Mouse (Mus musculus) layer of hippocampus, postnatal 10 days (tissue): ENCODE data around the gene Hist1h1a. TPM values are rescaled to one million over a fixed set of nuclear protein-coding genes. Genes with fewer than 3 reads are reported as not detected.

Source experiments
- DNase-seq, 2 experiments: peaks; one replicate each; pipeline ENCODE4 v3.0.0; 2021; ENCODE audit warnings: low spot score in 2 of 2
- long read RNA-seq: library from polyadenylated mRNA; stranded (forward); transcript quantifications from one replicate; pipeline ENCODE4 v2.0.0, GENCODE M21; 2023
- total RNA-seq, 2 experiments: library from RNA; stranded (reverse); gene quantifications; 2 replicates each; pipeline ENCODE4 v1.2.3; 2021

The Hist1h1a gene
- total RNA-seq, result 10 to 100 TPM; 47.3 to 51.5 TPM
- long read RNA-seq, result 0 reads

DNA sequence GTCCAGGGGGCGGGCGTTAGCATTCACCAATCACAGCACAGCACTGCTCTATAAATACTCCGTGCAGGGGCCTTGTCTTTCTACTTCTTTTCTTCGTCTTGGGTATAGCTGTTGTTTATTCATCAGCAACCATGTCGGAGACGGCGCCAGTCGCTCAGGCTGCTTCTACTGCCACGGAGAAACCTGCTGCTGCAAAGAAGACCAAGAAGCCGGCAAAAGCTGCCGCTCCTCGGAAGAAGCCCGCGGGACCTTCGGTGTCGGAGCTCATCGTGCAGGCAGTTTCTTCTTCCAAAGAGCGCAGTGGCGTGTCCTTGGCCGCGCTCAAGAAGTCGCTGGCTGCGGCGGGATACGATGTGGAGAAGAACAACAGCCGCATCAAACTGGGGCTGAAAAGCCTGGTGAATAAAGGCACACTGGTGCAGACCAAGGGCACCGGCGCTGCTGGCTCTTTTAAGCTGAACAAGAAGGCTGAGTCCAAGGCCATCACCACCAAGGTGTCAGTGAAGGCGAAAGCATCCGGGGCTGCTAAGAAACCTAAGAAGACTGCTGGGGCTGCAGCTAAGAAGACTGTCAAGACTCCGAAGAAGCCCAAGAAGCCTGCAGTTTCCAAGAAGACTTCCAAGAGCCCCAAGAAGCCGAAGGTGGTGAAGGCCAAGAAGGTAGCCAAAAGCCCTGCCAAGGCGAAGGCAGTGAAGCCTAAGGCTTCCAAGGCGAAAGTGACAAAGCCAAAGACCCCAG lies at the start of gene Hist1h1a:
Gene Hist1h1a (plus strand): TSS at position 81 of the 738 bp plus-strand sequence.
- peak; percentile 69 to 82 for DNase-seq

DNA sequence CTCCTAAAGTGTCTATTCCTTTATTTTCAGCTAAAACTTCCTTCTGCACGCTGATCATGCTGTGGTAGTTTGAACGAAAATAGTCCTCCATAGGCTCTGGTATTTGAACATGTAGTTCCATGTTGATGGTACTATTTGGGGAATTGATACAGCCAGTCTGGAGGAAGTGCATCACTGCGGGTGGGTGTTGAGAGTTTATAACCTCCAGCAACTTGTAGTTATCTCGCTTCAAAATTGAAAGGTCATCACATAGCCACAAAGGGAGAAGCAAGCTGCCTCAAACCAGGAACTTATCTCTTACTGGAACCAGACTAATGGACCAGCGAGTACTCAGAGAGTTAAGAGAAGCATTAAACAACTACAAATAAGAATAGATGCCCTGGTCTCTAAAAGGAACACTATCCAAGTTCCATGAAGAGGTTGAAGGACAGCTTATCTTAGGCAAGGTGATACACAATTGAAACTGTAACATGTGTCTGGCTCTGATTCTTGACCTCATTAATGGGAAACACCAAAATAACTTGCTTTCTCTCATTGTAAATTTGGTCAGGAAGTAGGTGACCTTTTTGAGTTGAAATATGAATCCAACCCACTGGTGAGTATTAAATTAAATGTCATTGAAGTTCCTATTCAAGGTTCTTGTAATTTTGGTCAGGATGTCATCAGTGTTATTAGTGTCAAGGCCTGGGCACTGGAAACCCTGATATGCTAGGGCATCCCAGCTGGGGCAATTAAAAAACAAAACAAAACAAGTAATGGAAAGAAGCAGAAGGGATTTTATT lies 47.0 kb upstream of the Hist1h1a start:
- no peak for DNase-seq

DNA sequence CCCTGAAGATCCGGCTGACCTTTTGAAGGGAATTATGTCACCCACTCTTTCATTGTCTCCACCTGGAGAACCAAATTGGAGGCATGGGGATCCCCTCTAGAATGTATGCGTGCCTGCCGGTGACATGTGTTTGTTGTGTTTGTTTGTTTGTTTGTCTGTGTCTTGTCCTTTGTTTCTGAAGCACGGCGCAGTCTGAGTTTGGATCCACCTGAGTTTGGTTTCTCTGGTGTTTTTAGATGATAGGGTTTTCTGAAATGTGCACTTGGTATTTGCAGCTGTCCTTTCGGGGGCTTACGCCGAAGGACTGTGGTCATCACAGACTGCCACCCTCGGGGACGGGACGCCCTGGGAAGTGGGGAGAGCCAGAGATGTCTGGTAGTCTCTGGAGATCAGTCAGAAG lies 46.3 kb upstream of the Hist1h1a start:
- peak in 1 of 2 experiments; percentile 6 for DNase-seq

DNA sequence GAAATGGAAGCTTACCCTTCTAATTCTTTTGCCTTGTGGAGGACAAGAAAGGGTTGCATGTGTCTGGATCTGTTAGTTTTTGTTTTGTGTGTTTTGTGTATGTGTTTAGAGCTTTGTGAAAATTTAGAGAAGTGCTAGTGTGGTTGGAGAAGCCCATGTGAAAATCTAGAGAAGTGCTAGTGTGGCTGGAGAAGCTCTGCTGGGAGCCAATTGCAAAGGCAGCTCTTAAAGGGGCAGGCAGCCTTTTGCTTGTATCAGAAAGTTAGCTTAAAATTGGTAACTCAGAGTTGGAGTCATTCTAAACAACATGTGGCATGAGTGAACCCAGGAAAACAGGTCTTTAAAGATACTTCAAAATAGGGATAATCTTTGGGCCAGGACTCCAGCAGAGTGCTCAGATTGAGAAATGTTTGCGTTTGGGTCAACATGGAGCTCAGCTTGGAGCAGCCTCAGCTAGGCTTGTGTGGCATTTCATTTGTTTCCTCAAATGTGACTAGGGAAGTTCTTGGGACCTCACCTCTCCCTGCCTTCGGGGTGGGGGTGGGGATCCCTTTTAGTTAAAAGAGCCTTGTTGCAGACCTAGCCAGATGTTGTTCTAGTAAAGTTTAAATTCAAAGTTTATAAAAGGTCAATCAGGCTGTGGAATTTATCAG lies 45.7 kb upstream of the Hist1h1a start:
- peak in 1 of 2 experiments; percentile 4 for DNase-seq

DNA sequence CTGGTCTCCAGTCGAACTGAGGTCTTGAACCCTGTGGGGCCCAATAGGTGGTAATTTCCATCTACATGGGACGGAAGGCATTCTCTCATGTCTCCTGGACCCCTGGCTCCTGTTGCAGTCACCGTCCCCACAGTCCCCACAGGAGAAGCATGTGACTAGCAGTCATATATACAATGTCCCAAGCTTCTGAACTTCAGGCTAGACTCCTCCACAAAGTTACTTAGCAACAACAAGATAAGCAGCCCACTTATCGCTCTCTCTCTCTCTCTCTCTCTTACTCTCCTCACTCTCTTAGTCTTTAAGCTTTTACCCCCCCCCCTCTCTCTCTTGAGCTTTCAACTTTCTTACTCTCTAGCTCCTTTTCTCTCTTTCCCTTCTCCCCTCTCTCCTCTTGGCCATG lies 39.2 kb upstream of the Hist1h1a start:
- peak in 1 of 2 experiments; percentile 4 for DNase-seq

DNA sequence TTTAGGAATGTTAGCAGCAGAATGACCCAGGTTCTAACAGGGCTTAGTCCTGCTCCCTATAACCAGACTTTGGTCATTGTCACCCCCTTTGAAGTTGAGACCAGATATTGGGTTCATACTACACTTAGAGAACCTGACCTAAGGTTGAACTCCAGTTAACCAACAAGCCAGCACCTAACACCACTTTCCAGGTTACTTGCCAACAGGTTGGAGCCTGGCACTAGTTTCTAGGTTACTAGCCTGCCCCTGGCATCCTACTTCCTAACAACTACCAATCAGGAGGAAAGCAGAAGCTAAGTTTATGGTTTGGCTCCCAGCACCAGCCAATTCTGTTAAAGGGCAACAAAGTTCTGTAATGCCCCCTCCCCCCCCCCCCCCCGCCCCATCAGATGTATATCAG lies 38.3 kb upstream of the Hist1h1a start:
- DNase-seq, result peak in 1 of 2 experiments; percentile 6

DNA sequence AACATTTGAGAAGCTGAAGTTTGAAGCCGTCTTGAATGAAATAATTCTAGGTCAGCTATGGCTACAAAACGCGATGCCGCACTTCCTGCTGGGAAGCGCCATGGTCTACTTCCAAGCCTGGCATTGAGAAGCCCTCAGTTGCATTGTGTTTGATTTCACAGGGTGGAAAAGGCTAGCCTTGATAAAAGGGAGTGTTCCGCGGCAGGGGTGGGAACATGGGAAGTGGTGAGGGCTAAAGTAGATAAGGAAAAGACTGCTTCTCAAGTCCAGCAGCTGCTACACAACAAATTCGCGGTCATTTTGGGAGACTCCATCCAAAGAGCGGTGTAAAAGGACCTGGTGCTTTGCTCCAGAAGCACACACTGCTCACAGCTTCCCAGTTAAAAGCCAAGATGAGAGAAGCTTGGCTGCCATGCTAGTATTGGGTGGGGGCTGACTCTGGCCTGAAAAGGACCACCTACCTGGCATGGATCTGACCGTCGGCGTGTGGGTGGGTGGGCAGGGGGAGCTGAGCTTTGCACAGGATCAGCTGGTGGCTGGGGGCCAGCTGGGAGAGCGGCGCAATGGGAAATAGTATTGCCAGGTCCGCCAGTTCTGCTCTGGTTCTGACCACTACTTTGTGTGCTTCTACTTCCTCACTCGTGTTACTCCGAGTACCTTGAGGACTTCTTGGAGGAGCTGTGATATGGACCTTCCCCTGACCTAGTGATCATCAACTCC lies 34.8 kb upstream of the Hist1h1a start:
- DNase-seq, result peak in 1 of 2 experiments; percentile 4

DNA sequence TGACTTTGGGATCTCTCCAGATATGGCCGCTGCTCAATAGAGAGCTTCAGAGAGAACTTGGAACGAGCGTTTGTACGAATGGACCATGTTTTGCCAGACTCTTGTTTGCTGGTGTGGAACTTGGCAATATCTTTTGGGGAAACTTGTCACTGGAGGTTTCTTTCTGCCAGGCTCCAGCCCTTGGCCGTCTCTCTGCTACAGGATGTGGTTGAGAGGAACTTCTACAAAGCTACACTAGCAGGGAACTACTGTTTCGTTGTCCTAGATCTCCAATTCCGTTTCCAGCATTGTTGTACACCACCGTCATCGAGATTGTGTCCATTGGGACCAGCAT lies 34.3 kb upstream of the Hist1h1a start:
- peak in 1 of 2 experiments; percentile 12 for DNase-seq

DNA sequence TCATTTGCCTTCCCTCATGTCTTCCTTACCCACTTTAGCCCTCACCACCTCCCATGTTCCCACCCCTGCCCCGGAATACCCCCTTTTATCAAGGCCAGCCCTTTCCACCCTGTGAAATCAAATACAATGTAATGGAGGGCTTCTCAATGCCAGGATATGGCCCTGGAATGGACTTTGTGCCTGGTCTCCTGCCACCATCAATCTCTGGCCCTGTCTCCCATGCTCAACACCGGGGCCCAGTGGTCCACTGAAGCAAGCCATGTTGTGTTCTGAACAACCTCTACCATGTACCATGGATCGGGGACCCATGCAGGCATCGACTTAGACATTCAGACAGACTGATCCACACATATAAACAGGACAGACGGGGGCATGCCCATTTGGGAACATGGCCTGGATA lies 33.8 kb upstream of the Hist1h1a start:
- DNase-seq, result no peak

DNA sequence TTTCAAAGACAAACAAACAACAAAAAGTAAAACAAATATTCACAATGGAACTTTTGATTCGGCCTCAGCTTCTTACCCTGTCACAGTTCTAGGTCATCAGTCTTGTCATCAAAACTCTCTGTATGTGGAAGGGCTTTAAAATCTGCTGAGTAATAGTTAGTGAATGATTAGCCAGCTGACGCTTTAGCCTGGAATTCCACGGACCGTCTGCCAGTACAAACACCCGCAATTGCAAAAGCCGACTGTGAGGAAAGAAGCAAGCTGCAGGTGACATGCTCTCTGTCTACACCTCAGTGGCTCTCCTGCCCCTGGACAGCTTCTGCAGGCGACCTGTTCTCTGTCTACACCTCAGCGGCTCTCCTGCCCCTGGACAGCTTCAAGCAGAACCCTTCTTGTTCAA lies 33.0 kb upstream of the Hist1h1a start:
- no peak for DNase-seq

DNA sequence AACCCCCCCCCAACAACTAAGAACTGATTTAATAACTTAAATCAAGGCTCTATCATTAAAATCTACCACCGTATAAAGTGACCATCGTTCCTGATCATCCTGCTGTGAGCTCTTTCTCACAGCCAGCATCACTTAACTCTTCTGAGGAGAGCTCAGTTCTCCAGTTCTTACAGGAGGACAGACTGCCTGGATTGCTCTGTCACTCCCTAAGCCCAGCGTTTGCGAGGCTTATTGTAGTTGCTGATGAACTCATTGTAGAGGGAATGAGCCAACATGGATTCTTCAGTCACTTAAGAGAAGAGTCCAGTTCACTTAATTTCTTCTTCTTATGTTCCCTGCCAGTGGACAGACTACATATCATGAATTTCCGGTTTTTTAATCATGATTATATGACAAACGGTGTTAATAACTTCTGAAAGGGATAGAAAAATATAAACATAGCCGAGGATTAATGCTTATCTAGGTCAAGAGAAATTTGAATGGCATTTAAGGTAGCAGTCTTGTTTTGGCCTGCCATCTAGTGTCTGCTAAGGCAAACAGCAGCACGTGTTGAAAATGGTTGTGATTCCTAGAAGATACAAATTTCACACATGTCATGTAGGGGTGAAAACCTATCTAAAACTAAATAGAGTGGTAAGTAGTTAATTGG lies 31.2 kb upstream of the Hist1h1a start:
- no peak for DNase-seq

DNA sequence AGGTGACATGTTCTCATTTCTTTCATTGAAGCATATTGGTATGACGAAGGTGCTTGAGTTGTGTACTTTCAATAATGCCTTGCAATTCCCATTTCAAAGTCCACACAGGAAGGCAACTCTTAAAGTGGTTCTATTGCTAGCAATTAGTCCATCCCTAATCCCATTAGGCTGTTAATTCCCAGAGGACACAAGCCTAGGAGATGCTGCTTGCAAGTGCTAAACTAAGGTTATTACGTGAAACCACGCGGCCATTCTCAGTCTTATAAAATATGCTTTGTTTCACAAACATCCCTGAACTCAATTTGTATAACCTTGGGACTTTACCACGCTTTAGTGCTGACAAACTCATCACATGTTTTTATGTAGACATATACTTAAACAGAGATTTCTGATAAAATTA lies 26.4 kb upstream of the Hist1h1a start:
- no peak for DNase-seq

DNA sequence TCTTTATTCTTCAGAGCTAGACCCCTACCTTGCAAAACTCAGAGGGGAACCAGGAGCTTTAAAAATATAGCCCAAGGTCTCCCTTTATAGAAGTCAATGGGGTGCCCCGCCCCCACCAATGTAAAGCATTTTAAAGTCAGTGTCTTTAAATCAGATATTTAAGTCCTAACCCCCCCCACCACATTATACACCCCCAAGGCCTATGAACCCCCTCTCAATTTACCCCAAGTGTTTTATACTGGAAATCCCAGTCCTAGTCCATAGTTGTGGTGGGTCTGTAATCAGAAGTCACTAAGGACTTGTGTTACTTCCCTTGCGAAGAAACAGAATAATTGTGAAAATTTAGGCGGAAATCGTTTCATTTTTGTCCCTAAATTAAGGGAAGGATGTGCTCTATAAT lies 25.4 kb upstream of the Hist1h1a start:
- DNase-seq, result no peak

DNA sequence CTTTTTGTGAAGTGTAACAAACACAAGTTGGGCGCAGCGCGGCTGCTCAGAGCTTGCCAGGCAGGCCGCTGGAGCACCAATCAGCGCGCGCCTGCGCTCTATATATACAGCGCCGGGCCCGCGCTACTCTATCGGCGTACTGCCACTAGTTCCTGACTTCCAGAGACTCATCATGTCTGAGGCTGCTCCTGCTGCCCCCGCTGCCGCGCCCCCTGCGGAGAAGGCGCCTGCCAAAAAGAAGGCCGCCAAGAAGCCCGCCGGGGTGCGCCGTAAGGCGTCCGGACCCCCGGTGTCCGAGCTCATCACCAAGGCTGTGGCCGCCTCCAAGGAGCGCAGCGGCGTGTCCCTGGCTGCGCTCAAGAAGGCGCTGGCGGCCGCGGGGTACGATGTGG lies 24.8 kb upstream of the Hist1h1a start, which contains the start of gene Hist1h1c:
Gene Hist1h1c (plus strand): TSS at position 132 of the 392 bp plus-strand sequence.
- peak; percentile 80 to 85 for DNase-seq

DNA sequence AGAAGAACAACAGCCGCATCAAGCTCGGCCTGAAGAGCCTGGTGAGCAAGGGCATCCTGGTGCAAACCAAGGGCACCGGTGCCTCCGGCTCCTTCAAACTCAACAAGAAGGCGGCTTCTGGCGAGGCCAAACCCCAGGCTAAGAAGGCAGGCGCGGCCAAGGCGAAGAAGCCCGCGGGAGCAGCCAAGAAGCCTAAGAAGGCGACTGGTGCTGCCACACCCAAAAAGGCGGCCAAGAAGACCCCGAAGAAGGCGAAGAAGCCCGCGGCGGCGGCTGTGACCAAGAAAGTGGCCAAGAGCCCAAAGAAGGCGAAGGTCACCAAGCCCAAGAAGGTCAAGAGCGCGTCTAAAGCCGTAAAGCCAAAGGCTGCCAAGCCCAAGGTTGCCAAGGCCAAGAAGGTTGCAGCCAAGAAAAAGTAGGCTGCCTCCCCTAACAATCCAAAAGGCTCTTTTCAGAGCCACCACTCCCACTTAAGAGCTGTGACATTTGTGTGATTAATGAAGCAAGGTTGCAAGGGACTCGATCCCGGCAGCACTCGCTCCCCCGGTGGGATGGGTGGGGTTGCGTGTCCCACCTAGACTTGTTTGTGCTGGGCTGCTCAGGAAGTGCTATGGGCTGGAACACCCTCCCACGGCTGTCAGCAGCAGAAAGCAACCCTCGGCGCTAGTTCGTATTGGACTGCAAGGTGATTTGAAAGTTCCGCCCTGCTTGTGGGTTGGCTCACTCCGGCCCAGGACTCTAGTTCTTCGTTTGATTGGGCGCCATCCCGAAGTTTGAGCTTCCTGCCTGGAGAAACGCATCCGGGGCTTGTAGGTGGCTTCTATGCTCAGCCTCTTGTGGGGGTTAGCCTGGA lies 24.2 kb upstream of the Hist1h1a start:
- DNase-seq, result peak; percentile 84 to 89

DNA sequence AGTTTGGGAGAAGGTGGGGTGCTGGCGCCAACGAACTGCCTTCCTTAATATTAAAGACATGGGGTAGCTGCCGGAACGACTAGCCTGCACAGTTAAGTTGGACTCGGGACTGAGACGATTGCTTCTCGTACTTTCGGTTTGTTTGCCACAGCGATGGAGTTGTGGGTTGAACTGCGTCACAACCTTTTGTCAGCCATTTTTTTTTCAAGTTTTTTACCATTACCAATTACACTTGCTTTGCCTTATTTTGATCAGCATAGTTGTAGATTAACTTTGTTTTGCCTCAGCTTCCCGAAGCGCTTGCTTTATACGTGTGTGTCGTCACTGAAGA lies 23.6 kb upstream of the Hist1h1a start:
- no peak for DNase-seq

DNA sequence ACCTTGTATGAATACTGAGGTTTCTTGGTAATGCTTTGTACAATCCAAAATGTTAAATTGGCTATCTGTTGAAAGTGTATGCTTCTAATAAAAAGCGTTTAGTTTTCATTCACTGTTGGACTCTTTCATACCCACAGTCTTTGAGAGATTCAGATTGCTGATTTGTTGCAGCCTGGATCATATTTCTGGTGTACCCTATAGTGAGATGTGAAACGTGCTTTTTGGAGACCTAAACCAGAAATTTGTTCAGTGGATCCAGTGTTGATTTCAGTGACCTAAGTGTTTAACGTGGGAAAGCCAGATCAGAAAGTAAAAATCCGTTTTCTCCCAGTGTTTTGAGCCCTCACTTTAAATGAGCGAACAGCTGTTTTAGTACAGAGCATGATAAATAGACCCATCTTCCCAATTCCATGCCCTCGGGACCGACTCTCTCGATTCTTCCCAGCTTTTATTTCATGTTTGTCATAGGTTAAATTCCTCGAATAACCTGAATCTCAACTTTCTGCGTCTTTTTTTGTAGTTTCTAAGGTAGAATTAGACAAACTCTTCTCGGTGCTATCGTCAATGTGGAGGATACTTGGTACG lies 23.1 kb upstream of the Hist1h1a start:
- DNase-seq, result no peak

DNA sequence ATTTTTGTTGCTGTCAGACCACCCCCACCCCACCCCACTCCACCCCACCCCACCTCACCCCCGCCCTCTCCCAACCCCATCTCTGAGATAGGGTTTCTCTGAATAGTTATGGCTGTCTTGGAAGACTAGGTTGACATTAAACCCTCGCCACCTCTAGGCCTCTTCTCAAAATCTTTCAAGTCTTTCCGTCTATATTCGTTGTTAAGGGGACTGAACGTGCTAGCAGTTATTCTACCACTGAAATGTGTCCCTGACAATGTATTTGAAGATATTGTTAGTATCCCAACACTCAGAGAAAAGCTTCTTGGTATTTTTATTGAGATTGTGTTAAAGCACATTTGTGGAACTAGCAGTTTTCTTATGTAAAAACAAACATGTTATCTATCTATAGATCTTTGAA lies 22.6 kb upstream of the Hist1h1a start:
- no peak for DNase-seq

DNA sequence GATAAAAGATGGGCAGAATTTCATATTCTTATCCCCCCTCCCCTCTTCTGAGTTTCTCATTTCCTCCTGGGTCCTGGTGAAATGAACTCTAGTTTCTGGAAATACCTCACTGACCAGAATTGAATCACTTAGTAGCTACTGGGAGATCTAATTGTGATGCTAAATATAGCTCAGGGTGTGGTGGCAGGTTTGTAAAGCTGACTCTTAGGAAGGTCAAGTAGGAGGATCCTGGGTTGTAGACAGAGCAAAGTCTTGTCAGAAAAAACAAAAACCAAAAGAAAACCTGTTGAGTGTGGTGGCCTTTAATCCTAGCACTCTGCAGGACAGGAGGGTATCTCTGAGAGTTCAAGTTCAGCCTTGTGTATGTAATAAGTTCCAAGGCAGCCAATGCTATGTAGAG lies 21.5 kb upstream of the Hist1h1a start:
- no peak for DNase-seq

DNA sequence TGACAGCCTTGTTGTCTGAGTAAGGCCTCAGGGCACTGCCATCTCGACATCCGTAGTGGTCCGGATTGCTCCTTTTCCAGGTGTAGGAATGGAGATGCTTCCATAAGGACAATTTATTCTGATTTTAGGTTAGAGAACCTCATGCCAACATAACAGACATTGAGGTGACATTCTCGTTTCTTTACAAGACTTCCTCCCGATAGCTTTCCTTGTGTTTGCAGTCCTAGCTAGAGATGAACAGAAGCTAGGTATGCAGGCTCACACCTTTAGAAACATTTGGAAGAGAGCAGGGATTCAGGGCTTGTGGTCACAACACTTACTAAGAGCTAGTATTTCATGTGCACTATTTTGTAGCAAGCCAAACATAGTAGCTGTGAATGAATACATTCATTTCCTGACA lies 20.3 kb upstream of the Hist1h1a start:
- no peak for DNase-seq
